Mouse (Mus musculus) CH12F3 (cell line): Measurements from ENCODE around the gene Slc12a5.

Experiments
- in situ Hi-C: fragments of 300-500 bp; cut with MboI; formaldehyde crosslinking; loops from 2 replicates; pipeline ENCODE4 v1.14.3; 2020; ENCODE audit warnings: low sequenced_read_pairs

Gene Slc12a5

GRCm38 (mm10) chr2:165009581-165009980, 49.0 kb downstream of the Slc12a5 start:
- in situ Hi-C loops, result no loop called here

GRCm38 (mm10) chr2:165010351-165010750, 49.7 kb downstream of the Slc12a5 start:
- in situ Hi-C loops, result no loop called here

DNA sequence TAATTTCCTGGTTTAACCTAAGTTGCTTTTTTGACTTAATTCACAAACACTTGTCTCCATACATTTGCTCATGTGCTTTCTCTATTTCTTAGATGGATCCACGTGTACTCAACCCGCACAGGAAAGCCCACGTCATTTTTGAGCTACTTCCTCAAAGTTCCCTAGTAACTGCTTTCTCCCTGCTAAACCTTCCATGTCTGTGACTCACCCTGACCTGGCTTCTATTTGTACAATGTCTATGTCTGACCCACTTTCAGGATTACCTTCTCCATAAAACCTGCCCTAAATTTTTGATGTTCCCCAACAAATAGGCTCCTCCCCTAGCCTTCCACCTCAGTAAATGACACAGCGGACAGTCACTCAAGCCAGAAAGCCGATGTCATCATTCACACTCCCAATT, 54.3 kb downstream of the Slc12a5 start:
- in situ Hi-C loops, result no loop called here

- in situ Hi-C loops, result no loop called here
Measured at GRCm38 (mm10) chr2:165020490-165020889, 59.9 kb downstream of the Slc12a5 start.

DNA sequence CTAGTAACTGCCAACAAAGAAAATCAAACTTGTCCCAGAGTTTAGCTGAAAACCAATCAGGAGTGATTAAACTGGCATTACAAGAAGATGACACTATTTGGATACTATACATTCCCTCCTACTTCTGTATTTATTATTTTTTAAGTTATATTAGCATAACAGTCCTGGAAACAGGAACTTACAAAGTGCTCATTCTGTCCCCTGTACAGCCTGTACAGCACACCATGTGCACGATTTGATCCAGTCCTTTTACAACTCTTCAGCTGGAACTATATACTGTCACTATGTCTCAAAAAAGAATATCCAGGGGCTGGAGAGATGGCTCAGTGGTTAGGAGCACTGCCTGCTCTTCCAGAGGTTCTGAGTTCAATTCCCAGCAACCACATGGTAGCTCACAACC, 66.6 kb downstream of the Slc12a5 start:
- in situ Hi-C loops, result no loop called here

DNA sequence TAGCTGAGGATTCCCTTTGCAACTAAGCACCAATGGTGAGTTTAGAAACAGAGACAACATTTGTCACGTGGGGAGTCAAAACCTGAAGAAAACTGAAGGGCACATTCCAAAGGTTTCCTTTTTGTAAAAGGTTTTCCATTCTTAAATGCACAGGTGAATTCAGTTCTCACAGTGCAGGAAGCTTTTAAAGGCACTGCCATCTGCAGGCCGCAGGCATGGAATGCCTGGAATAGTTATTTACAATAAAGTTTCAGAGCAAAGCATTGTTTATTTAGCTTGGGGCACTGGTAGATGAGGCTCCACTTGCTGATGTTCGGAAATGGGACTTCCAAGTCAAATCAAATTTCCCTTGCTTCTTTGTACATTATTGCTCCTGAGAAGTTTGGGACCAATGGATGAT, 71.9 kb downstream of the Slc12a5 start:
- in situ Hi-C loops, result no loop called here

- in situ Hi-C loops, result no loop called here
Measured at GRCm38 (mm10) chr2:165033306-165033705, 72.7 kb downstream of the Slc12a5 start.

DNA sequence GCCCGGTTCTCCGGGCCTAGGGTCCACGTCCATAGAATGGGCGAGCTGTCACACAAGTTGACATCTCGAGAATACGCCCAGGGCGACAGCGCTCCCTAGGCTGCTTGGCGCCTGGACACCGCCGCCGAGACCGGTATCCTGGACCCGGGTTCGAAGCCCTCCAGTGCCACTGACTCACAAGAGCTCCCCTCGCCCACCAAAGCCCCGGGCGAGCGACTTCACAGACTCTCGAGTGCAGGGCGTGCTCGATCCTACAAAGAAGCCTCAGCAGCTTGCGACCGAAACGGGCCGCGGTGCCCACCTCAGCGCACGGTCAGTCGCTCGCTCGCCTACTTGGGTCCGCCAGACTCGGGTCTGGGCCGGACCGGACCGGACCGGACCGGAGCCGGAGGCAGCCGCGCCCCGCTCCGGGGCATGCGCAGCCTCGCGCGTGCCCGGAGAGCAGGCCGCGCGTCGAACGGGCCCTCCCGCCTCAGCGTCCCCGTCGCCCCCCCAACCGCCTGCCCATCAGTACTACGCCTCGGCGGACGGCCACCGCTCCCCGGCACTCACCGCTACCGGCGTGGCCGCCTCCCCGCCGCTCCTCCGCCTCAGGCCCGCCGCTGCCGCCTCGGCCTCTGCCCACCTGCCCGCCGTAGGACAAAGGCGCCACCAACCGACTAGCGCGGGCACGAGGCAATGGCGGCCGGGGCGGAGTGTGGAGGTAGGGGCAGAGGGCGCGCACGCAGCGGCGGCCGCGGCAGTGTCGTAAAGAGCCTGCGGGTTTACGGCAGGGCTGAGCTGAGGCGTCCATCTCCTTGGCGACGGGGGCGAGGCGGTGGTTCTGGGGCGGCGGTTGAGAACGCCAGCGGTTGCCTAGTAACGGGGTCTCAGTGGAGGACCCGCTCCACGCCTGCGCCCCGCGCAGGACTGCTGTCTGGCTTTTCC, 73.8 kb downstream of the Slc12a5 start, which contains the start of gene Ncoa5:
Gene Ncoa5 (minus strand): TSS at position 737 of the 927 bp plus-strand sequence.
- in situ Hi-C loops, result no loop called here

DNA sequence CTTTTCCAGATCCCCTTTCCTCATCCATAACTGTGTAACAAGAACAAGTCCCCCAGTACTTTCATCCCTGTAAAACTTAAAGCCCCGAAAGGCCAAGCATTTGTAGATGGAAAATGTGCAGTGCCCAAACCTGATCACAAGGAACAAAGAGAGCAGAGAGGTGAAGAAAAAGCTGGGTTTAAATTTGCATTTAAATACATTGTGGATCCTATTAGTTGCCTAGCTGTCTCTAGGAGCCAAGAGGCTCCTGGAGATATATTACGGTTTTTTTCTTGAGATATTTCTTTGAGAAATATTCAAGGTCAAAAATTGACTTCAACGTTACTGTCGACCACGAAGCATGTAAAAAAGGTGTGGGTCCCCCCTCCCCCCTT, 74.4 kb downstream of the Slc12a5 start:
- in situ Hi-C loops, result no loop called here

DNA sequence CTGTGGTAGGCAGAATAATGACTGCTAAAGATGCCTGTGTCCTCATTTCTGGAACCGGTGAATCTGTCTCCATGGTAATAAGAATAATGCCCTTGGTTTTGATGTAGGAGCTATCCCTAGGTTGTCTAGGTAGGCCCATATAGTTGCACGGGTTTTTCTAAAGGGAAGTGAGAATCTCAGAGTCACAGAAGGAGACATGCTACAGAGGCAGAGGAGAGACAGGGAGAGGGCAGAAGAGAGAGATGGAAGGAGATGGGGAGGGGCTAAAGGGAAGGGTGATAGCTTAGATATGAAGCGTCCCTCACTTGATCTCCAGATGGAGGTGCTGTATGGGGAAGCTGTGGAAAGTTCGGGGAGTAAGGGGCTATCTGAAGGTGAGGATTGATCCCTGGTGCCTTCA, 76.8 kb downstream of the Slc12a5 start:
- in situ Hi-C loops, result no loop called here

DNA sequence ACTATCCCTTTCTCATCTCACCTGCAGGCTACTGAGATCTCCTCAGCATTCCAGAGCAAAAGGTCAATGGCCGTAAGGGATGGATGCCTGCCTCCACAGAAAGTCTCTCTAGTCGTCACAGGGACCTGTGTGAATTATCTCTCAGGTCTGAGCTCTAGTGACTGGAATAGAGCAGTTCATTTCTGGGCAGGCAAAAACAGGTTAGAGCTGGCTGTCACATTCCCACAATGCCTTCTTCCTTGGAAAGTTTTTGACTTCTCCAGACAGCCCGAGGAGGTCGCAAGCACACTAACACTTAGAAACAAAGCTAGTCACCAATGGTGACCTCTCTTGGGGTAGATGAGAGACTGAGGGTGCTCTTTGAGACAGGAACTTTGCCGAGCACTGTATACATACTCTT, 81.5 kb downstream of the Slc12a5 start:
- in situ Hi-C loops, result no loop called here

GRCm38 (mm10) chr2:165043090-165043636, 82.6 kb downstream of the Slc12a5 start:
- in situ Hi-C loops, result no loop called here

- in situ Hi-C loops, result no loop called here
Measured at GRCm38 (mm10) chr2:165043729-165044128, 83.1 kb downstream of the Slc12a5 start.

GRCm38 (mm10) chr2:165049044-165049443, 88.4 kb downstream of the Slc12a5 start:
- in situ Hi-C loops, result no loop called here
